Mouse (Mus musculus) ES-E14 (cell line): ENCODE results near the gene Nxn.

Experiments
- CHD2 ChIP-seq: IDR thresholded peaks from 2 replicates; pipeline ENCODE4 v1.6.1; 2014; ENCODE audit warnings: mild to moderate bottlenecking, low read depth, low read length, inconsistent platforms
- ZC3H11A ChIP-seq: IDR thresholded peaks from 2 replicates; pipeline ENCODE4 v1.6.1; 2012; ENCODE audit warnings: low read depth, mild to moderate bottlenecking, inconsistent platforms, low read length, borderline replicate concordance

GRCm38 (mm10) chr11:76419179-76419578 lies 20.2 kb upstream of the Nxn start:
- TF ChIP-seq CHD2 (no peak), ZC3H11A (no peak)
